Mouse (Mus musculus): ENCODE measurements around the gene Gm867.
A peak's percentile ranks its signal among the peaks of the same experiment; 100 is the strongest.

Gene Gm867

DNA sequence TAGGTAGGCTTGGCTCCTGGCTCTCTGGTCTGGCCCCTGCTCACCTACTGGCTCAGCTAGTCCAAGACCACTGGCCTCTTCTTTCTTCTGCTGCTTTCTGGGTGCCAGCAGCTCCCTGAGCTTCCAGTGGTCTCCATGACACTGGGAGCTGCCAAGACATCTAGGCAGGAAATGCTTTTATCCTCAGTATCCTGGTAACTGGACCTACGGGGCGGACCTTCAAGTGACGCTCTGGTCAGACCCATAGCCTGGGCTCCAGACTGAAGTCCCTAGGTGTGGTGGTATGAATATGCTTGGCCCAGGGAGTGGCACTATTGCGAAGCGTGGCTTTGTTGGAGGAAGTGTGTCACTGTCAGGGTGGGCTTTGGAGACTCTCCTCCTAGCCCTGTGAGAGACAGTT is at the start of gene Gm867:
Gene Gm867, minus strand, starts transcription at position 153 of the 400 bp plus-strand sequence.
- DNase-seq: no peak

DNA sequence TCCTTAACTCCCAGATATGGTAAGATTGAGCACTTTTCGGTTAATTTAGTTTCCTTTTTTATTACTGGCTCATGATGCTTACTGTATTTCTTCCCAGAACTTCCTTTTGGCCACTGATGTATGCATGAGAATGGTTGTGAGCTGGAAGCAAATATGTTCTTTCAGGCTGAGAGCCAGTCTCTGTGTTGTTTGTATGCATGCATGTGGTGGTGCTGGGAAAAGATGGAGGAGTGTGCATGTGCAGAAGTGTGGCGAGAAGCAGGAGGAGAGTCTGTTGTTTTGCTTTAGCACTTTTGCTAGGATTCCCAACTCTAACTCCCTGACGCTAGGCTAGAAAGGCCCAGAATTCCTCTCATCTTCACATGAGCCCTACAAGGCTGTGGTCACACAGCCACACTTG is 39.0 kb upstream of the Gm867 start:
- no peak for DNase-seq

DNA sequence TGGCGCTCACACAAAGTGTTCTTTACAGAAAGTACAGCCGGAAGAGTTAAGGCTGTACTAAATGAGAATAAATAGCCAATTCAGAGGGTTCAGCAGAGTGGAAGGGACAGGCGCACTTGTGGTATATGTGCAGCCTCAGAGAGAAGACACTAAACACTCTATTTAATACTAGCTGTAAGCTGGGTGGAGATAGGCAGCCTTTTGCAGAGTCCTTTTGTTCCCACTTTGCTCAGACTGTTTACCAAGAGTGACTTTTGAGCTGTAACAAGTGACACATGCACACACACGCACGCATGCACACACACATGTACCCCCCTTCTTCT is 38.3 kb upstream of the Gm867 start:
- DNase-seq: no peak

DNA sequence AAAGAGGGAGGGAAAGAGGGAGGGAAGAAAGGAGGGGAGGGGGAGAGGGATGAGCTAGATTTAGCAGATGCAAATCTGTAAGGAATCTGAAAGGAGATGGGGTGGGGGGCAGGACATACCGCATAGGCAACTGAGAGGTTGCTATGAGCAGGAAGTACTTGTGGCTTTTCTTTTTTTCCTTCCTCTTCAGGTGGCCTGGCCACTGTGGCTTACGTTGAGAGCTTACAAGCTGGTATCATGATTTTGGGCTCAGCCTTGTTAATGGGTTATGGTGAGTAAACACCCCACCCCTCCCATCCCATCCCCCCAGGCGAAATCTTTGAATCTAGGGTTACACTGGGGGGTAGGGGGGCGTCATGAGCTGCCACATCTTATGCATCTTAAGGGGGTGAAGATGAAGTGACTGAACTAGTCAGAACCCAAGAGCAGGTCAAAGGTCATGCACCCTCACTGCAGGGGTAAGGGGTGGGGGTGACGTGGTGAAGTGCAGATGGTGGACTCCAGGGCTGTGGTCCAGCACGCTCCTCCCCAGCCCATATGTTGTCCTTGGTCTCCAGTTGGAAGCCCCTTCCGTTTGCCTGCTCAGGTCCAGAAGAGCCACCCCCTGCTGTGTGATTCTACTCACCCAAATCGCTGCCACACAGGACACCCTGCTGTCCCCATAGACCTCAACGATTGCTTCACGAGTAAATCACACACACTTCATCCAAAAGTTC is 37.8 kb upstream of the Gm867 start:
- no peak for DNase-seq

DNA sequence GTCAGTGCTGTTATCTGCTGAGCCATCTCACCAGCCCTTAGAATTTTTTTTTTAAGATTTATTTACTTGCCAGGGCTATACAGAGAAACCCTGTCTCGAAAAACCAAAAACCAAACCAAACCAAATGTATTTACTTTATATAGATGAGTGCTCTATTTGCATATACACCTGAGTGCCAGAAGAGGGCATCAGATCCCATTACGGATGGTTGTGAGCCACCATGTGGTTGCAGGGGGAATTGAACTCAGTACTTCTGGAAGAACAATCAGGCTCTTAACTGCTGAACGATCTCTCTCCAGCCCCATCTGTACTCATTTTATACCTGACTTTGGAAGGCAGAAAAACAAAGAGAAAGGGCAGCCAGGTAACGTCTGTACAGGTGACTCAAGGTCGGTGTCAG is 34.7 kb upstream of the Gm867 start:
- DNase-seq: peak; percentile 34

DNA sequence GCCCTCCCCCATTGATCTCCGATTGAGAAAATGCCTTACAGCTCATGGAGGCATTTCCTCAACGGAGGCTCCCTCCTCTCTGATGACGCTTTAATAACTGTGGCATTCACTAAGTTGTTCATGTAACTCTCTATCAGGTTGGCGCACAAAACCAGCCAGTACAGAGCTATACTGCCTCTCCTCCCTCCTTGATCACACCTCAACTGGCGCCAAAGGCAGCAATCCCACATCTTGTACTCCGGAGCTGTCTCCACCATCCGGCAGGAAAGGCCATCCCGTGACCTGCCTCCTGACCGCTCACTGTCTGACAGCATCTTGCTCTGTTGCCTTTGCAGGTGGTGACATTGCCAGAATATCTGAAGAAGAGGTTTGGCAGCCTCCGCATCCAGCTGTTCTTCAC is 33.4 kb upstream of the Gm867 start:
- DNase-seq: no peak

DNA sequence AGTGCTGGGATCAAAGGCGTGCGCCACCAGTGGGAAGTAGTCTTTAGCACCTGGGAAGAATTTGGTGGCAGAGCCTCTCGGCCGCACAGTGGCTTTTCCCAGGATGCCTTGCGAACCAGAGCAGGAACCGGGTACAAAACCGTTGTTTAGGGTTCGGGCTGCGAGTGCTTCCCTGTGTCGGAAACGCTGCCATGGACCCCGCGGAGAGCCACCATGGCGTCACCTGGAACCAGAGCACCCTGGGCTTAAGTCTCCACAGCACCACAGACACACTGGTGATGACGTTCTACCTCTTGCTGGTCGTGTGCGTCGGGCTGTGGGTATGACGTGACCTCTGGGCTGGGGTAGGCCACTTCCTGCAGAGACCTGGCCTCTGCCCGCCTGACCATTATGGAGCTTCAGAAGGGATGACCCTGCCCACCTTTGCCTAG is 13.9 kb upstream of the Gm867 start, which contains the start of gene Gm5134:
Gene Gm5134, plus strand, starts transcription at position 134 of the 431 bp plus-strand sequence.
- DNase-seq: peak; percentile 48

DNA sequence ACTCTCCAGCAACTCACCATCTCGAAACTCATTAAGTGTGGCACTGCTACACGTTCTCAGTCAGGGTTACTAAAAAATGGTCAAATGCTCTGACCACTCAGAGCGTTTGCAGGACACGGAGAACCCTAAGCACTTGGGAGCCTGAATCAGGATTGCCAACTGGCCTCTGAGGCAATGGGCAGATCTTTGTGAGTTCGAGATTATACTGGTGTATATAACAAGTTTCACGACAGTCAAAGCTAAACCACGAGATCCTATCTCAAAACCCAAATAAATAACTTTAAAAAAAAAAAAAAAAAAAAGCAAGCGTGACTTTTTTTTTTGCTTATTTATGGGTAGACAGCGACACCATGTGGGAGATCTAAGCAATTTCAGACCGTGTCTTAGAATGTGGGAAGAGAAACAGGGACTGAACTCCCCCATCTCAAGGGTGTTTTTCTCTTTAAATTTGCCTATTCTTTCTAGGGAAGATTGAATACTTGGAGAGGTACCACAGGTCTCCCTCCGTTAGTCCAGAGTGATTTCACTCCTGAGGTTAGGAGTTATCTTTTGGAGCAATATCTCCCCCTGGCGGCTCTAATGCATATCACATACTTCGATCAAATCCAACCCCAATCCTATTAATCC is 11.1 kb upstream of the Gm867 start:
- peak; percentile 50 for DNase-seq

DNA sequence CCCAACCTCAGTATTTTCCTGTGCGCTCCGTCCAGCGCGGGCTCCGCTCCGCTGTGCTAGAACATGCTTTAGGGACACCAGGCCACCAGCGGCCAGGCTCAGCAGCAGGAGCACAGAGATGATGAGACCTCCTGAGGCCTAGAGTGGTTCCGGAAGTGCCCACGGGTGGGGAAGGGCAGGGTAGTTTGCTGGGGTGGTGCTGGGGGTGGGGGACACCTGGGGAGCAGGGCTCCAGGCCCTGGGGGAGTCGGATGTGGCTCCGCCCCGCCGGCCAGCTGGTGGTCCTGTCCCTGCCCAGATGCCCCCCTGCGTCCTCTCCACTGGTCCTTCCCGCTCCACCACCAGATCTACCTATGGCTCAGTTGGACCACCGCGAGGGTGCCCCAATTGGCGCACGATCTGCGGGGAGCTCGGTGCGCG is 10.3 kb upstream of the Gm867 start:
- peak; percentile 61 for DNase-seq

DNA sequence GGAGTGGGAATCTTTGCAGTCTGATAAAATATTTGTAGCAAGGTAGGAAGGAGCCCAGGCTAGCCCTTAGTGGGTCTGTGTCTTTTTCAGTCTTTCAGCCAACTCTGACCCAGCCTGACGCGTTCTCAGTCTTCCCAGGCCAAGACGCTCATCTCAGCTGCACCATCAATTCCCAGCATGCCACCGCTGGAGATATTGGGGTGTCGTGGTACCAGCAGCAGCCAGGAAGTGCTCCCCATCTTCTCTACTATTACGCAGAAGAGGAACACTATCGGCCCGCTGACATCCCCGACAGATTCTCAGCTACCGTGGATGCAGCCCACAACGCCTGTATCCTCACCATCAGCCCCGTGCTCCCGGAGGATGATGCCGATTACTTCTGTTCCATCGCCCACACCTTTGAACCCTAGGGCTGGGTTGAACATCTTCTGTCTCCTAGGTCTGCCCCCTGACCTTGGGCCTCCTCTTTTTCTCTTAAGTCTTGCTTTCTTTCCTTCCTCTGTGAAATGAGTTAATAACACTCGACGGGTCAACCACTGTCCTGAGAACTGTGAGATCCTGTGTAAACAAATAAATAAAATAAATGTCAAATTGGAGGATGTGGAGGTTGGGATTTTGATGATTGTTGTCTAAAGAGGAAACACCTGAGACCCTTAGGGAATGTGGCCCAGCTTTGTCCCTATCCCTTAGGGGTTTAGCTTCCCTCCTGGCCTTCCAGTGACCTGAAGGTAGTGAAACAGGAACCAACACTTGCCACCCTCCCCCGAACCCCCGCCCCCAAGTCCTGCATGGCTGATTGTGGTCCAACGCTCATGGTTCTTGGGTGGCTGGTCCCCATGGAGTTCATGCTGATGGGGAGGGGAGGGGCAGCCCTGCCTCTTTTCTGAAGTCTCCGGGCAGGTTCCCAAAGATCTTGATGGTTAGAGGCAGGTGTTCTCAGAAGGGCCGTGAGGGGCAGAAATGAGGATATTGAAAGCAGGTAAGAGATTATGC is 8.9 kb upstream of the Gm867 start:
- DNase-seq: no peak

DNA sequence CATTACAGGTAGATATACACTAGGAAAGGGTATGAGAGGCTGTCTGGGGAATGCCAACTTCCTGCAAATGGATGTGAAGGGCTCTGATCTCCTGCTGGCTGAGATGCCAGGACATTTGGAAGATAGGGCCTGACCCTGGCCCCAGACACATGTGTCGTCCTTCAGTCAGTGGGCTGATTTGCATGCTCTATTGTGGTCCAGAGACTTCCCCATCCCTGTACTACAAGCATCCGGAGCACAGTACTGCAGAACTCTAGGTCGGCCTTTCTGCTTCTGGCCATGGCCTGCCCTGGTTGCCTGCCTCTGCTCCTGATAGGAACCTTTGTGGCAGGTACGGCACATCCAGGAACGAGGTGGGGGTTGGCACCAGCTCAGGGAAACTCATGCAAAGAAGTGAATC is 7.6 kb upstream of the Gm867 start:
- DNase-seq: no peak

DNA sequence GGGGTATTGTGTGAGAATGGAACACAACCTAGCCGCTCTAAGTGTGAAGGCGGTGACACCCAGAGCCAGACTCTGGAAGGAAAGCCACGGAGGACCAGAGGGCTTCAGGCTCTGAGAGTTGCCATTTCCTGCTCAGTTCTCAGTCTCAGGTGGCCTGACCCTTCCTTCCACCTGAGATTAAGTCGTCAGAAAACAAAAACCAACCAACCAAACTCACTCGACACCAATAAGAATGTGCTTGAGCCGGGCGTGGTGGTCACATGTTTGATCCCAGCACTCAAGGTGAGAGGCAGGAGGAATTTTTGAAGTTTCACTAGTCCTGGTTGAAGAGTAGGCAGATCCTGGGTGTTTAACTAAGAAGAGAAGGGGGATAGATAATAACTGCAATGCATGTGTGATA is 5.4 kb upstream of the Gm867 start:
- DNase-seq: no peak

DNA sequence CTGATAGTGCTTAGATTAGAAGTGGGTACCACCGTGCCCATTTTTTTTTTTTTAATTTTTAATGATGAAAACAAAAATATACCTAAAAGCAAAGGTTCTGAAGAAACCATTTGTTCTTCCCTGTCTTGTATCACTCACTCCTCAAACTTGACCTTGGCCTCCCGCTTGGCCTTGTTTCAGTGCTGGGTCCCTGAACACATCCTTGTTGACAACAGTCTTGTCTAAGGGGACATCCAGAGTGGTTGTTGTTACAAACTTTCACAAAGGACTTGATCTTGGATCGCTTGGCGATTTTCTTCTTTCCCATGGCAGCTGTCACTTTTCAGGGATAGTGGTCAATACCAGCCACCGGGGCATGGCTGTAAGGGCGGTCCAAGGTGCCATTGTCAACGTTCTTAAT is 4.7 kb upstream of the Gm867 start:
- no peak for DNase-seq

DNA sequence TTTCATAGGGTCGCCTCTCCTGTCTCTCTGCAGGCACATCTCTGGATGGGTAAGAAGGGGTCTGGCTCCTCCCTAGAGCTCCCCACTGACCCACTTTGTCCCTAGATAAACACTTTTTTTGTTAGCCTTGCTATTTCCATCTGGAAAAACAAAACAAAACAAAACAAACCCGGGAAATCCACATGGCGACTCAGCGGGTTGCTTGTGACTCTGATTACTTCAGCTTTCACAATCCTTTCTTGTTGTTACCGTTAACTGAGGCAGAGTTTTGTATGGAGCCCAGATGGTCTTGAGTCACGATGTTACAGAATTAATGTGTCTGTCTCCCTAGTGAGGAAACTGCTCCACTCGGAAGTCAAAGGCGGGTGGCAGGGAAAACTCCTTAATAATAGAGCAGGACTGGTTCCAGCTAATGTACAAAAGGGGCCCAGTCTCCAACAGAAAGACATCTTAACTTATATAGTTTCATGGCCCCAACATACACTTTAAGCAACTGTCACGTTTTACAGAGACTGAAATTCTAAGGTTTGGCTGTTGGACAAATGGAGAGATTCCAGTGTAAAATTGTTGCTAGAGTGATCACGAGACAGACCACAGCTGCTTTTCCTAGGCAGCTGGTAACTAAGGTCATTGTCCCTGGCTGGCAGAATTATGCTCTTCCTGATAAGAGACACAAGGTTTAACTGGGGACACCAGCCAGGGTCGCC is 3.7 kb upstream of the Gm867 start:
- no peak for DNase-seq

DNA sequence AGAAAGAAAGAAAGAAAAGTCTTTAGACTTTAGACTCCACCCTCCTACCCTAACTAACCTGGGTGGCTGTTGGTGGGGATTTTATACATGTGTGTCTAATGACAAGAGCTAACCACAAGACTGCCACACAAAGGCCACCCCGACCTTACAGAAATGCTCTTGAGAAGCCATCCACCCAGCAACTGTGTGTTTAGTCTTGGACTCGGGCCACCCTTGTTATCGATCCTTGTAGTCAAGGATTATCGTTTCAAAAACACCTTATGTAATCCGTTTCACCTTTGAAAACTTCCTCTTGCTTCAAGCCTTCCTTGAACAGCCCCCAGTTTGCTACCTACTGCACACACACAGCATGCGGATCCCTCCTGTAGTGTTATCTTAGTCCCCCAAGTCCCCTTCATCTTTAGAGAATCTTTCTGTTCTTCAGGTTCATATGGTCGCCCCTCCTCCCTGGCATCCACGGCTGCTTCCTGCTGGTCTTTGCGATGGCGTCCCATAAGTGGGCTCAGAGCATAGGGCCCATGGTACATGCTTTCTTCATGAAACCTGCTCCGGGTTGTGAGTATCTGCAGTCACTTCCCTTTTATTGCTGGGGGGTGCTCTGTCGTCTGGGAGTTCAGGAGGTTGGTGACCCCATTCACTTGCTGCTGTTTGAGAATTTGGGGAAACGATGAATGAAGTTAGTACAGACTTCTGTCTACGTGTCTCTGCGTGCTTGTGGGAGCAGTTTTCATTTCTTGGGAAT is 2.4 kb upstream of the Gm867 start, which contains the start of gene Vpreb3:
Gene Vpreb3, plus strand, starts transcription at position 322 of the 742 bp plus-strand sequence.
- DNase-seq: no peak

DNA sequence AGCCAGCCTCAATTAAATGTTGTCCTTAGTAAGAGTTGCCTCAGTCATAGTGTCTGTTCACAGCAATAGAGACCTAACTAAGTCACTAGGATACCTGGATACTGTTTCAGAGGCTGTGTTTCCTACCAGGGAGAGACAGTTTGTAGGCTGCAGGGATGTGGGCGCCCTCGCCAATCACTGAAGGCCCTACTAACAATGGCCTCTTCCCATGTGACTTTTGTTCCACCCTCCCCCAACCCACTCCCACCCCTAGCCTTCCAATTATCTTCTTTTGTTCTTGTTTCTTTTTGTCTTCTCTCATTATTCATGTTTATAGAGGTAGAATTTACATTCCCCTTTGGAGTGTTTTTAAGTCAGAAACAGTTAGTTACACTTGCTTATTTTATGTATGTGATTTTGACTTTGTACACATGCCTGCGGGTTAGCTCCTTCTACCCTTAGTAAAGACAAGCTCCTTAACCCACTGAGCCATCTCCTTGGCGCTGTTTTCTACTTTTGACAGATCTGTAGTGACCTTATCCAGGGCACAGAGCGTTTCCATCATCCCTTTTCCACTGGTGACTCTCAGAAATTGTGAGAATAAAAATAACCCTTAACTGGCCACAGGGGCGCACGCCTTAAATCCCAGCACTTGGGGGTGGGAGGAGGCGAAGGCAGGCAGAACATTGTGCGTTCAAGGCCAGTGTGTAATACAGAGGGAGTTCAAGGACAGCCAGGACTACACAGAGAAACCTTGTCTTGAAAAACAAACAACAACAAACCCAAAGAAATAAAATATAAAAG is 761 bp upstream of the Gm867 start:
- no peak for DNase-seq

DNA sequence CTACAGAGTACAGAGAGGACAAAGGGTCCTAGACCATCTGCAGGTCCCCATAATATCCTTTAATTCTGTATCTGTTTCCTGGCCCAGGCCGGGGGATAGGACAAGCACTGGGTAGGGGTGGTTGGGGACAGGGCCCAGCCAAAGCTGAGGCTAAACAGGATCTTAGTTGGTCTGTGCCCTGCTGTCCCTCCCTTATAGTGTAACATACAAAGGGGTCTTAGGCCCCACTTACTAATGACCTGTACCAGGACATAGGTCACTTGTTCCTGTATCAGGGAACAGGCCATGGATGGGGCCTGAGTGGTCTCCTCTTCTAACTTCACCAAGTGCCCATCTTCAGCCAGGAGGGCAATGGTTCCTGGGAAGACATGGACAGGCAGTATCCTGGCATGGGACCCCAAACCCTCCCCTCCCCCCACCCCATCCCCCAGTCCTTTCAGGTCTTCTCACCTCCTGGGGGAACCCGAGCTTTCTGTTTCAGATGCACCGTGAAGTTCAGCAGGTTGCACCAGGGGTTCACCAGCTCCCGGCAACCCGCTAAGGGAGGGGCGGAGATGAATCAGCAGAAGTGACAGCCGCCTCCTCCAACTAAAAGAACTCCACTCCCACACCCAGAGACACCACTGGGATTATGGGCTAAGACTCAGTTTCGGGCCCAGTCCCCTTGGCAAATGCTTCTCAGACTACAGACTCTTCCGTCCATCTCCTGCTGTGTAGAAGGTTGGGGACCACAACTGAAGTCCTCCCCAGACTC is 814 bp downstream of the Gm867 start:
- DNase-seq: no peak

DNA sequence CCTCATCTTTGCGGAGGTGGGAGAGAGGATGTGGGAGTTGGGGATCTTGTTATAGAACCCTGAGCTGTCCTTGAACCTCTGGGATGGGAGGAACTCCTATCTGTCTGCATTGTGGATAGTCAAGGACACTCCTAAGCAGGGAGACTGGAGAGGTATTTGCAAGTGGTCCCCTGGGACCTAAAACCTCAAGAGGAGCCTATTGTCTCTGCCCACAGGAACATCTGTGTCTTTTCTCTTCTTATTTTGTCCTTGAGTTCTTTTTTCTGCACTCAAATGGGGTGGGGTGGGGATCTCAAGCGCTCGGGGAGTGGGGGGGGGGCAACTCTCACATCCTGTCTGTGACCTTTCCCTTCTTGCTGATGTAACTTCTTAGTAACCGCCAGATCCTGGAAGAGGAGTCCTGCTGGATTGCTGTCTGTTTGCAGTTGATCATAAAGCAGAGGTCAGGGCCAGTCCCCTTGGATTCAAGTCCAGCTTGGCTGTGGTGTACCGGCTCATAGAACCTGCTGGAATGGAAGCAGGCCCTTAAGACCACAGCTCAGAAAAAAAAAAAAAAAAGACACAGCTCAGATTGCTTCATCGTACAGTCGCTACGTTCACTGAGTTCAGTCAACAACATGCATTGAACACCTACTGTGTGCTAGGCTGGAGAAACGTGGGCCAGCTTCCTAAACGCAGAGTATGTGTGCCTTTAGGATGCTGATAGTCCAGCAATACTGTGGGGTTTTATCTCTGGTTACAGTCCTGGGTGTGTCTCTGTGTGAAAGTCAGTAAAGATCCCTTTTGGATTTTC is 2.4 kb downstream of the Gm867 start:
- DNase-seq: no peak

DNA sequence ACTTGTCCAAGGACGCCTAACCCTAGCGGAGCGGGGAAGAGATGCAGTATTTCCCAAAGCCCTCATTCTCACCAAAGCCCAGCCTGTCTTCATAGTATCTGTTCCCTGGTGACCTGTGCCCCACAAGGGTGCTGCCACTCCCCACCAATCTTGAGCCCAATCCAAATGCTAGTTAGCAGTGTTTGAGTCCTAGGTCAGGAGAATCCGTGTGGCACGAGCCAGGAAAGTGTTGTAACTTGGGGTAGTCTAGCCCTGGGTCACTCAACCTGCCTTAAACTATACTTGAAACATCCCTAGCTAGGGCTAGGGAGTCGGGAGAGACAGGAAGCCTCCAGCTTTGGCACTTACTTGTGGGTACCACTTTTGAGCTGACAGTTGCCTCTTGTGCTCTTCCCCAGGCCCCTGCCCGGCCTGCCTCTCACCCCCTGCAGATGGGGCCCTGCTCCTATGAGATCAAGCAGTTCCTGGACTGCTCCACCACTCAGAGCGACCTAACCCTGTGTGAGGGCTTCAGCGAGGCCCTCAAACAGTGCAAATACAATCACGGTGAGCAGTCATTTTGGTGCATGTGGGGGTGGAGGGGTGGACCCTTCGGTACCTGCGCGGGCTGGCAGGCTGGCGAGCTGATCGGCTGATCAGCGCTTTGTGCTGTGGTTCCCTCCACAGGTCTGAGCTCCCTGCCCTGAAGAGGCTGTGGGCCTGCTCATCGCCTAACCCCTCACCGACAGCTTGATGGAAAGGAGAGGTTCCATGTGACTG is 3.4 kb downstream of the Gm867 start:
- no peak for DNase-seq

All from thymus, postnatal 14 days (tissue).